Mouse (Mus musculus) heart, embryonic 10.5 days (tissue): ENCODE measurements around the gene Gm20517. TPM values are rescaled to one million over a fixed set of nuclear protein-coding genes. Genes with fewer than 3 reads are reported as not detected.
A peak's percentile ranks its signal among the peaks of the same experiment; 100 is the strongest.
"Not testable (repeated sequence)": the region's sequence is repeated elsewhere in the genome, so short reads cannot be mapped to it uniquely, and the experiment has no call there.

Experiments
- DNase-seq: peaks from one replicate; pipeline ENCODE4 v3.0.0-alpha.2; 2017; ENCODE audit warnings: low spot score
- H3K27ac ChIP-seq: fragments of 300-500 bp; sonication (generic); 2 replicates; pipeline ENCODE4 v1.5.1; 2016; ENCODE audit warnings: mild to moderate bottlenecking
- H3K27me3 ChIP-seq: fragments of 300-500 bp; sonication (generic); 2 replicates; pipeline ENCODE4 v1.6.1; 2016; ENCODE audit warnings: mild to moderate bottlenecking; ENCODE audit not compliant: poor library complexity, insufficient read depth, severe bottlenecking
- H3K36me3 ChIP-seq: fragments of 300-500 bp; sonication (generic); 2 replicates; pipeline ENCODE4 v1.6.1; 2016; ENCODE audit warnings: mild to moderate bottlenecking, moderate library complexity
- H3K4me1 ChIP-seq: fragments of 300-500 bp; sonication (generic); 2 replicates; pipeline ENCODE4 v1.6.1; 2016; ENCODE audit warnings: mild to moderate bottlenecking
- H3K4me3 ChIP-seq: fragments of 300-500 bp; sonication (generic); 2 replicates; pipeline ENCODE4 v1.5.1; 2016; ENCODE audit warnings: mild to moderate bottlenecking, moderate library complexity
- H3K9me3 ChIP-seq: fragments of 300-500 bp; sonication (generic); 2 replicates; pipeline ENCODE4 v1.6.1; 2016; ENCODE audit warnings: mild to moderate bottlenecking, moderate library complexity
- WGBS: fragments of 180-500 bp; shearing (Covaris S2); methylation state at CpG from one replicate; pipeline ENCODE4 v1.1.7; 2016; 5-methylcytosine and 5-hydroxymethylcytosine counted together
- polyA plus RNA-seq: library from polyadenylated mRNA; unstranded; fragments of >200 nt; fragmentation: Nextera tagmentation; extraction: Ambion mirVana; gene quantifications from 2 replicates; pipeline ENCODE4 v1.2.1, GENCODE M21; 2016

Gm20517 gene
- polyA plus RNA-seq, 1 experiment from 2014 or later, result 1.6 TPM

- Histone ChIP-seq H3K4me1 (no peaks in the 10 kb centered on the region), H3K9me3 (no peaks in the 10 kb centered on the region), H3K27me3 (no peaks in the 10 kb centered on the region), H3K36me3 (no peaks in the 10 kb centered on the region), H3K4me3 (no peak overlapping the region), H3K27ac (no peak overlapping the region)
- 74% methylated on average over 2 of the region's 2 CpGs for WGBS
- DNase-seq, result peak; percentile 27
Observed at GRCm38 (mm10) chr17:47642992-47643391, 31.6 kb downstream of the Gm20517 start.

GRCm38 (mm10) chr17:47646683-47647082 lies 35.3 kb downstream of the Gm20517 start:
- no peaks in the 10 kb centered on the region for H3K27me3 ChIP-seq
- H3K9me3 ChIP-seq, result no peaks in the 10 kb centered on the region
- no peak overlapping the region for H3K27ac ChIP-seq
- H3K36me3 ChIP-seq, result no peaks in the 10 kb centered on the region
- H3K4me1 ChIP-seq, result no peaks in the 10 kb centered on the region
- H3K4me3 ChIP-seq, result no peak overlapping the region
- 79% methylated on average over 1 of the region's 1 CpGs for WGBS
- peak; percentile 82 for DNase-seq

- peak; percentile 30 for DNase-seq
- Histone ChIP-seq H3K27me3 (no peaks in the 10 kb centered on the region), H3K36me3 (peaks cover 4% of the 10 kb centered on the region; the same call in 1 of the 2 replicates), H3K9me3 (no peaks in the 10 kb centered on the region), H3K27ac (no peak overlapping the region), H3K4me1 (no peaks in the 10 kb centered on the region), H3K4me3 (no peak overlapping the region)
- 65% methylated on average over 4 of the region's 4 CpGs for WGBS
Observed at GRCm38 (mm10) chr17:47648966-47649365, 37.6 kb downstream of the Gm20517 start.

DNA sequence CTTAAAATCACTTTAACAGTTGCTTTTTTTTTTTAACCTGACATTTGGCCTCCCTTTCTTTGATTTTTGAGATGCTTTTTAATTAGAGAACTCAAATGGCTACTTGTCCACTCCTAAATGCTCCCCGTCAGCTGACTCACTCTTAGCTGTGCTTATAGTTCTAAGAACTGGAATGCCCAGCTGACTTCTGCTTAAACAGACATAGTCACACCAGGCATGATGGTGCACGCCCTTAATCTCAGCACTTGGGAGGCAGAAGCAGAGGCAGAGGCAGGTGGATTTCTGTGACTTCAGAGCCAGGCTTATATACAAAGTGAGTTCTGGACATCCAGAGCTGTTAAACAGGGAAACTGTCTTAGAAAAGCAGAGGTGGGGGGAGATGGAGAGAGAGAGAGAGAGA lies 40.6 kb downstream of the Gm20517 start:
- DNase-seq, result peak; percentile 63
- WGBS, result 80% methylated on average over 2 of the region's 2 CpGs
- Histone ChIP-seq H3K36me3 (peaks cover 7% of the 10 kb centered on the region; the same call in 1 of the 2 replicates), H3K4me3 (no peak overlapping the region), H3K4me1 (no peaks in the 10 kb centered on the region), H3K27ac (no peak overlapping the region), H3K9me3 (no peaks in the 10 kb centered on the region), H3K27me3 (no peaks in the 10 kb centered on the region)

DNA sequence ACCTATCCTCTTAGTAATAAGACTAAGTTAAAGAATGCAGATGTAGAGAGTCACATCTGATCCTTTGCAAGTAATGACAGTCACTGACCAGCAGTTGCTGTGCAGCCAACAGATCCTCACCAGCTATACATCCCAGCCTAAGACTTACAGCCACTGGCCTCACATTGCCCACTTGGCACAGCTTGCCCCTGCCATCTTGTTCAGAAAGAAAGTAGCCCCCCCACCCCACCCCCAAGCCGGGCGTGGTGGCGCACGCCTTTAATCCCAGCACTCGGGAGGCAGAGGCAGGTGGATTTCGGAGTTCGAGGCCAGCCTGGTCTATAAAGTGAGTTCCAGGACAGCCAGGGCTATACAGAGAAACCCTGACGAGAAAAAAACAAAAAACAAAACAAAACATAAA lies 43.0 kb downstream of the Gm20517 start:
- DNase-seq, result peak; percentile 56
- not testable (repeated sequence) for H3K27me3 ChIP-seq, H3K36me3 ChIP-seq, H3K4me1 ChIP-seq, H3K4me3 ChIP-seq, H3K27ac ChIP-seq, H3K9me3 ChIP-seq
- WGBS, result 94% methylated on average over 8 of the region's 8 CpGs

GRCm38 (mm10) chr17:47655697-47656096 lies 44.3 kb downstream of the Gm20517 start:
- Histone ChIP-seq H3K27ac (no peak overlapping the region), H3K36me3 (peaks cover 7% of the 10 kb centered on the region; the same call in 1 of the 2 replicates), H3K27me3 (no peaks in the 10 kb centered on the region), H3K4me3 (no peak overlapping the region), H3K9me3 (no peaks in the 10 kb centered on the region), H3K4me1 (no peaks in the 10 kb centered on the region)
- DNase-seq, result peak; percentile 31
- WGBS, result 84% methylated on average over 5 of the region's 5 CpGs

GRCm38 (mm10) chr17:47657901-47658300 lies 46.5 kb downstream of the Gm20517 start:
- Histone ChIP-seq H3K27me3 (no peaks in the 10 kb centered on the region), H3K4me1 (no peaks in the 10 kb centered on the region), H3K4me3 (no peak overlapping the region), H3K36me3 (peaks cover 7% of the 10 kb centered on the region; the same call in 1 of the 2 replicates), H3K9me3 (no peaks in the 10 kb centered on the region), H3K27ac (no peak overlapping the region)
- 78% methylated on average over 4 of the region's 4 CpGs for WGBS
- DNase-seq, result peak; percentile 56

GRCm38 (mm10) chr17:47658741-47659243 lies 47.4 kb downstream of the Gm20517 start:
- DNase-seq, result no peak
- 0 out of 2 replicates have a peak, but pooled peaks cover 2% of the 10 kb centered on the region for H3K36me3 ChIP-seq
- H3K9me3 ChIP-seq, result no peaks in the 10 kb centered on the region
- no peak overlapping the region for H3K27ac ChIP-seq
- no peaks in the 10 kb centered on the region for H3K4me1 ChIP-seq
- no peaks in the 10 kb centered on the region for H3K27me3 ChIP-seq
- no peak overlapping the region for H3K4me3 ChIP-seq
- WGBS, result 66% methylated on average over 3 of the region's 3 CpGs

DNA sequence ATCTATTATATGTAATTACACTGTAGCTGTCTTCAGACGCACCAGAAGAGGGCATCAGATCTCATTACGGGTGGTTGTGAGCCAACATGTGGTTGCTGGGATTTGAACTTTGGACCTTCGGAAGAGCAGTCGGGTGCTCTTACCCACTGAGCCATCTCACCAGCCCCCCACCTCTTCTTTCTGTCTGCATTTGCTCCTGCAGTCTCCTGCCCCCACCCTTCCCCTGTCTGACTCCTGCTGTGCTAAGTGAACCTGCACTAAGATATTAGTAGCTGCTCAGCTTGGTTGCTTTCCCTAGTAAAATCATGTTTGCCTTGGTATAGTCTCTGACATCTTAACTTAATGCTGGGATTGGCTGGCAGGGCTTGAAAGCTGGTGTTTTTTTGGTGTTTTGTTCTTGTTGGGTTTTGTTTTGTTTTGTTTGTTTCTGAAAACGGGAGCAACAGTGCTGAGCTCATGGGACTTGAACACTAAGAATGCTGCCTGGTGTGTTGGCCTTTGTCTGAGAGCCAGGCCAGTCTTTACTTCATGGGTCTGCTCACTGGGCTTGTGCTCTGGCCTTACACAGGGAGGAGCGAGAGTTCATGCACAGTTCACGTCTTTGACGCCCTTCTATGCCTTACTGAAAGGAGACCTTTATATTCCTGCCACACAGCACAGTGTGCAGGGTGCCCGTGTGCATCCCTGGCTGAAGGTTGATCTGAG lies 51.8 kb downstream of the Gm20517 start:
- DNase-seq, result no peak
- H3K27ac ChIP-seq, result no peak overlapping the region
- 72% methylated on average over 9 of the region's 9 CpGs for WGBS

GRCm38 (mm10) chr17:47664474-47664873 lies 53.1 kb downstream of the Gm20517 start:
- no peak for DNase-seq
- Histone ChIP-seq H3K36me3 (no peaks in the 10 kb centered on the region), H3K4me1 (no peaks in the 10 kb centered on the region), H3K4me3 (no peak overlapping the region), H3K27ac (no peak overlapping the region), H3K27me3 (0 out of 2 replicates have a peak, but pooled peaks cover 3% of the 10 kb centered on the region), H3K9me3 (no peaks in the 10 kb centered on the region)
- 84% methylated on average over 7 of the region's 7 CpGs for WGBS

More for the DNA sequence above, 51.8 kb downstream of the Gm20517 start:
- Histone ChIP-seq H3K4me3 (no peak overlapping the region), H3K36me3 (no peaks in the 10 kb centered on the region), H3K4me1 (no peaks in the 10 kb centered on the region), H3K9me3 (no peaks in the 10 kb centered on the region), H3K27me3 (no peaks in the 10 kb centered on the region)

DNA sequence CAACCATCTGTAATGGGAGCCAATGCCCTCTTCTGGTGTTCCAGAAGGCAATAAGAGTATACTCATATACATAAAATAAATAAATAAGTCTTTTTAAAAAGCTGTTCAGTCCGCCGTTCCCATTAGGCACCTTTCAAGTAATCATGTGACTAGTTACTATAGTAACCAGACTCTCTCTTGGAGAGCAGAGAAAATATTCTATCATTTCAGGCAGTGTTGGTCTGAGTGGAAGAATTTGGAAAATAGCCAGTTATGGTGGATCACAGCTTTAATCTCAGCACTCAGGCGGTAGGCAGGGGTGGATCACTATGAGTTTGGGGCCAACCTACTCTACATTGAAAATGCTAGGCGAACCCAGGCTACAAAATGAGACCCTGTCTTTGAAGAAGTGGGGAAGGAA lies 57.8 kb downstream of the Gm20517 start:
- 81% methylated on average over 4 of the region's 4 CpGs for WGBS
- no peak overlapping the region for H3K27ac ChIP-seq
- peaks cover 43% of the 10 kb centered on the region for H3K27me3 ChIP-seq
- no peaks in the 10 kb centered on the region for H3K9me3 ChIP-seq
- no peaks in the 10 kb centered on the region for H3K36me3 ChIP-seq
- no peak for DNase-seq
- H3K4me3 ChIP-seq, result no peak overlapping the region
- peaks cover 22% of the 10 kb centered on the region for H3K4me1 ChIP-seq

GRCm38 (mm10) chr17:47671988-47672310 lies 60.6 kb downstream of the Gm20517 start:
- peak overlapping the region; percentile 66 for H3K4me3 ChIP-seq
- DNase-seq, result no peak
- H3K4me1 ChIP-seq, result peaks cover 23% of the 10 kb centered on the region
- peaks cover 43% of the 10 kb centered on the region for H3K27me3 ChIP-seq
- H3K9me3 ChIP-seq, result no peaks in the 10 kb centered on the region
- H3K36me3 ChIP-seq, result 0 out of 2 replicates have a peak, but pooled peaks cover 8% of the 10 kb centered on the region
- 11% methylated on average over 14 of the region's 14 CpGs for WGBS
- peak overlapping the region; percentile 75 for H3K27ac ChIP-seq

DNA sequence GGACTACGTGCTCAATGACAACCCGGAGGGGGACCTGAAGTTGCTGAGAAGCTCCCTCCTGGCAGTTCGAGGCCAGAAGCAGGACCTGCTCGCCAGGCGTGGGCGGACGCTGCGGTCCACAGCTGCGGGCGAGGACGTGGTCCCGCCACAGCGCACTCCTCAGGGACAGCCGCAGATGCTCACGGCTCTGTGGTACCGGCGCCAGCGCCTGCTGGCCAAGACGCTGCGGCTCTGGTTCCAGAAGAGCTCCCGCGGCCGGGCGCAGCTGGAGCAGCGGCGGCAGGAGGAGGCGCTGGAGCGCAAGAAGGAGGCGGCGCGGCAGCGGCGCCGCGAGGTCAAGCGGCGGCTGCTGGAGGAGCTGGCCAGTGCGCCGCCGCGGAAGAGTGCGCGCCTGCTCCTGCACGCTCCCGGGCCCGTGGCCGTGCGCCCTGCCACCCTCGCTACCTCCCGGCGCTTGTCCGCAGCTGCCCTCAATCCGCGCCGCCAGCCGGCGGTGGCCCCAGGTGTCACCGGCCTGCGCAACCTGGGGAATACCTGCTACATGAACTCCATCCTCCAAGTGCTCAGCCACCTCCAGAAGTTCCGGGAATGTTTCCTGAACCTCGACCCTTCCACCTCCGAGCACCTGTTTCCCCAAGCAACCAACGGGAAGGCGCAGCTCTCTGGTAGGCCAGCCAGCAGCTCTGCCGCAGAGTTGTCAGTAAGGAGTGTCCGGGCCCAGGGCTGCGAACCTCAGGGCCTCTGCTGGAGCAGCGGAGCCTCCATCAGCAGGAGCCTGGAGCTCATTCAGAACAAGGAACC lies 61.1 kb downstream of the Gm20517 start:
- peak overlapping the region; percentile 75 for H3K27ac ChIP-seq
- no peak for DNase-seq
- H3K4me3 ChIP-seq, result peak overlapping the region; percentile 66
- no peaks in the 10 kb centered on the region for H3K9me3 ChIP-seq
- H3K4me1 ChIP-seq, result peaks cover 23% of the 10 kb centered on the region
- WGBS, result 3% methylated on average over 65 of the region's 68 CpGs
- peaks cover 43% of the 10 kb centered on the region for H3K27me3 ChIP-seq
- H3K36me3 ChIP-seq, result peaks cover 10% of the 10 kb centered on the region; the same call in 1 of the 2 replicates
